ENCODE assay signal across 9 mouse cellular contexts in the genomic region with DNA sequence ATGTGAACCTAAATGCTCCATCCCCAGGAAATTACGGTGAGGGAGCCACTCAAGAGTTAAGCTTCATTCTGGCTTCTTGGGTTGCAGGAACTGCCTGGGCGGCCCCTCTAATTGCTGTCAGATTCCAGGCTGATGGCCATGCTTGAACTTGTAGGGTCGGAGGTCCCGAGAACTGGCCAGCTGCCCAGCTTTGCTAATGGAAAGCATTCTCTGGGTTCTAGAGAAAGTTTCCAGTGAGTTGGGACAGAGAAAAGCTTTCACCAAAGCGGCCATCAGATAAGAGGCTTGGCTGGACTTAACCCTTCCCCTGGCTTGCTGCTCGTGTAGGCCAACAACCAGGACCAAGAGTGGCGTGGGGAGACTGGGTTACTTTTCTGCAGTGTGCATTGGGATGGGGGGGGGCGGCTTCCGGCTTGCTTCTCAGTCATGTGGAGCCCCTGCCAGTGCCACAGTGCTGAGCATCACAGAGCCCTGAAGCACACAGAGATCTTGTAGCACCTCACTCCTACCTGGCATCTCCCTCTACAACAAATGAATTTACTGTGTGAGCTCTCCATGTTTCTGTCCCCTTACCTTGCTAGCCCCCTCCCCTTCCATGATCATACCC. TPM values are rescaled to one million over a fixed set of nuclear protein-coding genes. Genes with fewer than 3 reads are reported as not detected.
DNase-seq lines count a peak whose midpoint lies in the region; ATAC-seq lines count a peak whose summit lies in the region.
"Had no signal": no experiment of that assay in that cellular context is flagged by ENCODE, and none has a peak within 500 bp of the region (broad histone marks: within the 10 kb centered on the region; RNA-seq: fewer than 3 reads in every experiment).

No protein-coding gene starts in this region.

- 75% methylated on average over 9 of the region's 9 CpGs for WGBS in midbrain, embryonic 14.5 days
- WGBS in midbrain, embryonic 10.5 days, result 80% methylated on average over 9 of the region's 9 CpGs
- 19% methylated on average over 9 of the region's 9 CpGs for WGBS in embryonic facial prominence, embryonic 13.5 days
- WGBS in hindbrain, embryonic 13.5 days, result 56% methylated on average over 9 of the region's 9 CpGs

- H3K4me2 ChIP-seq in midbrain, embryonic 14.5 days (ENCODE audit: low read length), result no peak overlapping the region
- 0 out of 2 replicates have a peak overlapping the region, but pooled peaks have one; percentile 22 for H3K4me2 ChIP-seq in embryonic facial prominence, embryonic 13.5 days
- no peak overlapping the region for H3K4me2 ChIP-seq in hindbrain, embryonic 13.5 days

- no peak overlapping the region for H3K4me3 ChIP-seq in midbrain, embryonic 14.5 days (replicated peaks; ENCODE audit: low read depth, low read length)
- H3K4me3 ChIP-seq in midbrain, embryonic 10.5 days, result no peak overlapping the region
- H3K4me3 ChIP-seq in embryonic facial prominence, embryonic 13.5 days, result no peak overlapping the region
- H3K4me3 ChIP-seq in hindbrain, embryonic 13.5 days, result no peak overlapping the region

- H3K9me3 ChIP-seq in midbrain, embryonic 14.5 days (ENCODE audit: control insufficient read depth, low read length), result no peaks in the 10 kb centered on the region
- H3K9me3 ChIP-seq in midbrain, embryonic 10.5 days (replicated peaks), result no peaks in the 10 kb centered on the region
- H3K9me3 ChIP-seq in embryonic facial prominence, embryonic 13.5 days, result no peaks in the 10 kb centered on the region
- H3K9me3 ChIP-seq in hindbrain, embryonic 13.5 days, result no peaks in the 10 kb centered on the region

- ATAC-seq in midbrain, embryonic 14.5 days (ENCODE audit: low FRiP score, low TSS enrichment), result no peak
- 0 out of 2 replicates have a peak, but pooled peaks have one; percentile 29 for ATAC-seq in embryonic facial prominence, embryonic 13.5 days (ENCODE audit: insufficient number of reproducible peaks, insufficient read depth, low FRiP score, low TSS enrichment, low read depth)
- ATAC-seq in hindbrain, embryonic 13.5 days (ENCODE audit: low FRiP score), result no peak
- ATAC-seq in activated CD4-positive, CD25-positive, alpha-beta regulatory T cell, adult 4 months, result no peak
- no peak for ATAC-seq in erythroblast, adult 5-6 weeks (replicated peaks; ENCODE audit: low FRiP score, poor library complexity, severe bottlenecking)

- peak; percentile 56 for DNase-seq in midbrain, embryonic 14.5 days
- DNase-seq in midbrain, embryonic 10.5 days (ENCODE audit: low spot score), result no peak
- DNase-seq in liver, result peak; percentile 54
- DNase-seq in testis, postnatal 10 days (ENCODE audit: low spot score), result peak; percentile 86

- no peak overlapping the region for H3K9ac ChIP-seq in midbrain, embryonic 14.5 days (replicated peaks; ENCODE audit: low read length)
- no peak overlapping the region for H3K9ac ChIP-seq in embryonic facial prominence, embryonic 13.5 days
- no peak overlapping the region for H3K9ac ChIP-seq in hindbrain, embryonic 13.5 days

- H3K27ac ChIP-seq in midbrain, embryonic 14.5 days (replicated peaks; ENCODE audit: low read depth, low read length), result no peak overlapping the region
- H3K27ac ChIP-seq in midbrain, embryonic 10.5 days (replicated peaks), result no peak overlapping the region
- H3K27ac ChIP-seq in embryonic facial prominence, embryonic 13.5 days, result peak overlapping the region; percentile 75
- H3K27ac ChIP-seq in hindbrain, embryonic 13.5 days, result peak overlapping the region; percentile 12; the same call in 1 of the 2 replicates

- H3K36me3 ChIP-seq in midbrain, embryonic 14.5 days (ENCODE audit: control insufficient read depth, insufficient read depth, low read length), result peaks cover 31% of the 10 kb centered on the region
- H3K36me3 ChIP-seq in midbrain, embryonic 10.5 days, result peaks cover 9% of the 10 kb centered on the region
- H3K36me3 ChIP-seq in embryonic facial prominence, embryonic 13.5 days, result no peaks in the 10 kb centered on the region
- H3K36me3 ChIP-seq in hindbrain, embryonic 13.5 days, result peaks cover 28% of the 10 kb centered on the region

- no peaks in the 10 kb centered on the region for H3K27me3 ChIP-seq in midbrain, embryonic 14.5 days (ENCODE audit: control insufficient read depth, insufficient read depth, low read length)
- no peaks in the 10 kb centered on the region for H3K27me3 ChIP-seq in midbrain, embryonic 10.5 days (ENCODE audit: low read depth, poor library complexity, severe bottlenecking)
- no peaks in the 10 kb centered on the region for H3K27me3 ChIP-seq in embryonic facial prominence, embryonic 13.5 days
- no peaks in the 10 kb centered on the region for H3K27me3 ChIP-seq in hindbrain, embryonic 13.5 days

- H3K4me1 ChIP-seq in midbrain, embryonic 14.5 days (ENCODE audit: control insufficient read depth, insufficient read depth, low read length), result no peaks in the 10 kb centered on the region
- H3K4me1 ChIP-seq in midbrain, embryonic 10.5 days, result peaks cover 14% of the 10 kb centered on the region
- peaks cover 25% of the 10 kb centered on the region for H3K4me1 ChIP-seq in embryonic facial prominence, embryonic 13.5 days
- H3K4me1 ChIP-seq in hindbrain, embryonic 13.5 days (replicated peaks), result peaks cover 24% of the 10 kb centered on the region; the same call in 1 of the 2 replicates

RNA-seq across cellular contexts. Expression of a gene that starts 15.8 kb away (rescaled TPM):
- polyA plus RNA-seq in midbrain, embryonic 14.5 days (2014; fragmentation: Nextera tagmentation; extraction: Ambion mirVana), result 32.8 and 36.0 TPM in 2 replicates
- 9.7 and 12.3 TPM in 2 replicates for polyA plus RNA-seq in midbrain, embryonic 10.5 days (2016; fragmentation: Nextera tagmentation; extraction: Ambion mirVana)
- polyA plus RNA-seq in embryonic facial prominence, embryonic 13.5 days (2015; fragmentation: Nextera tagmentation; extraction: Ambion mirVana), result 1.9 and 2.2 TPM in 2 replicates
- polyA plus RNA-seq in hindbrain, embryonic 13.5 days (2015; fragmentation: Nextera tagmentation; extraction: Ambion mirVana), result 39.1 and 39.6 TPM in 2 replicates
- not detected for polyA plus RNA-seq in activated CD4-positive, CD25-positive, alpha-beta regulatory T cell, adult 4 months (2017; shearing (Covaris generic))
- total RNA-seq in erythroblast, adult 5-6 weeks (2015; ENCODE audit: low replicate concordance), result not detected in 2 replicates
- total RNA-seq in erythroblast, adult 5-6 weeks (2017; ENCODE audit: low replicate concordance), result 0.09 TPM in 1 of 2 replicates, not detected in the other

RNA-seq across cellular contexts. Expression of a gene that starts 25.2 kb away (rescaled TPM):
- polyA plus RNA-seq in midbrain, embryonic 14.5 days (2014; fragmentation: Nextera tagmentation; extraction: Ambion mirVana), result 254 and 294 TPM in 2 replicates
- 150 and 167 TPM in 2 replicates for polyA plus RNA-seq in midbrain, embryonic 10.5 days (2016; fragmentation: Nextera tagmentation; extraction: Ambion mirVana)
- 148 and 162 TPM in 2 replicates for polyA plus RNA-seq in embryonic facial prominence, embryonic 13.5 days (2015; fragmentation: Nextera tagmentation; extraction: Ambion mirVana)
- polyA plus RNA-seq in hindbrain, embryonic 13.5 days (2015; fragmentation: Nextera tagmentation; extraction: Ambion mirVana), result 273 and 284 TPM in 2 replicates
- polyA plus RNA-seq in activated CD4-positive, CD25-positive, alpha-beta regulatory T cell, adult 4 months (2017; shearing (Covaris generic)), result 10 to 100 TPM; 84.9 to 92.3 TPM
- 25.3 and 45.0 TPM in 2 replicates for total RNA-seq in erythroblast, adult 5-6 weeks (2015; ENCODE audit: low replicate concordance)
- 19.5 and 29.4 TPM in 2 replicates for total RNA-seq in erythroblast, adult 5-6 weeks (2017; ENCODE audit: low replicate concordance)

RNA-seq across cellular contexts. Expression of a gene that starts 30.0 kb away (rescaled TPM):
- 8.0 and 9.2 TPM in 2 replicates for polyA plus RNA-seq in midbrain, embryonic 14.5 days (2014; fragmentation: Nextera tagmentation; extraction: Ambion mirVana)
- polyA plus RNA-seq in midbrain, embryonic 10.5 days (2016; fragmentation: Nextera tagmentation; extraction: Ambion mirVana), result 40.4 and 45.3 TPM in 2 replicates
- polyA plus RNA-seq in embryonic facial prominence, embryonic 13.5 days (2015; fragmentation: Nextera tagmentation; extraction: Ambion mirVana), result 27.2 and 28.8 TPM in 2 replicates
- 7.8 and 11.1 TPM in 2 replicates for polyA plus RNA-seq in hindbrain, embryonic 13.5 days (2015; fragmentation: Nextera tagmentation; extraction: Ambion mirVana)
- 1 to 10 TPM; 4.2 to 5.3 TPM for polyA plus RNA-seq in activated CD4-positive, CD25-positive, alpha-beta regulatory T cell, adult 4 months (2017; shearing (Covaris generic))
- total RNA-seq in erythroblast, adult 5-6 weeks (2015; ENCODE audit: low replicate concordance), result 2.3 and 16.5 TPM in 2 replicates
- 11.1 and 22.0 TPM in 2 replicates for total RNA-seq in erythroblast, adult 5-6 weeks (2017; ENCODE audit: low replicate concordance)

RNA-seq across cellular contexts. Expression of a gene that starts 58.6 kb away (rescaled TPM):
- 0.24 and 0.28 TPM in 2 replicates for polyA plus RNA-seq in midbrain, embryonic 14.5 days (2014; fragmentation: Nextera tagmentation; extraction: Ambion mirVana)
- polyA plus RNA-seq in midbrain, embryonic 10.5 days (2016; fragmentation: Nextera tagmentation; extraction: Ambion mirVana), result 0.06 and 0.10 TPM in 2 replicates
- 0.14 and 0.17 TPM in 2 replicates for polyA plus RNA-seq in embryonic facial prominence, embryonic 13.5 days (2015; fragmentation: Nextera tagmentation; extraction: Ambion mirVana)
- 0.17 TPM in 2 replicates for polyA plus RNA-seq in hindbrain, embryonic 13.5 days (2015; fragmentation: Nextera tagmentation; extraction: Ambion mirVana)
- not detected for polyA plus RNA-seq in activated CD4-positive, CD25-positive, alpha-beta regulatory T cell, adult 4 months (2017; shearing (Covaris generic))
- not detected in 2 replicates for total RNA-seq in erythroblast, adult 5-6 weeks (2015; ENCODE audit: low replicate concordance)
- total RNA-seq in erythroblast, adult 5-6 weeks (2017; ENCODE audit: low replicate concordance), result not detected in 2 replicates
- polyA plus RNA-seq: neural tube, embryonic 11.5 days had no signal

Comparison
In these comparisons a context has a peak if more than half of its experiments do, and no peak if none do; other contexts are left out.
1. H3K27ac ChIP-seq: peak in embryonic facial prominence, embryonic 13.5 days (single experiment) and hindbrain, embryonic 13.5 days (single experiment); none in midbrain, embryonic 14.5 days (single experiment) and midbrain, embryonic 10.5 days (single experiment).